Mouse (Mus musculus) testis, adult 2 months (tissue): ENCODE data around the gene Galc.

Experiments used
- CTCF ChIP-seq: fragments of 200-500 bp; IDR thresholded peaks from 2 replicates; pipeline ENCODE4 v1.5.1; 2012; ENCODE audit warnings: low read depth, mild to moderate bottlenecking, inconsistent platforms, low read length, moderate library complexity; ENCODE audit not compliant: control insufficient read depth, insufficient read depth, insufficient replicate concordance
- POLR2A ChIP-seq: fragments of 200-500 bp; IDR thresholded peaks from 2 replicates; pipeline ENCODE4 v1.6.1; 2012; ENCODE audit warnings: low read depth, mild to moderate bottlenecking, inconsistent platforms, low read length, moderate library complexity; ENCODE audit not compliant: control insufficient read depth

GRCm38 (mm10) chr12:98214191-98214590, 45.1 kb downstream of the Galc start:
- TF ChIP-seq POLR2A: no peak
- TF ChIP-seq CTCF: no peak
